Mouse (Mus musculus) cerebellum, adult 18-20 months (tissue): ENCODE measurements around the gene Atf2.
"Not testable (repeated sequence)": the region's sequence is repeated elsewhere in the genome, so short reads cannot be mapped to it uniquely, and the experiment has no call there.

Experiments used
- DNase-seq, 2 experiments: peaks; one replicate each; pipeline ENCODE4 v3.0.0; 2021

Atf2 gene

DNA sequence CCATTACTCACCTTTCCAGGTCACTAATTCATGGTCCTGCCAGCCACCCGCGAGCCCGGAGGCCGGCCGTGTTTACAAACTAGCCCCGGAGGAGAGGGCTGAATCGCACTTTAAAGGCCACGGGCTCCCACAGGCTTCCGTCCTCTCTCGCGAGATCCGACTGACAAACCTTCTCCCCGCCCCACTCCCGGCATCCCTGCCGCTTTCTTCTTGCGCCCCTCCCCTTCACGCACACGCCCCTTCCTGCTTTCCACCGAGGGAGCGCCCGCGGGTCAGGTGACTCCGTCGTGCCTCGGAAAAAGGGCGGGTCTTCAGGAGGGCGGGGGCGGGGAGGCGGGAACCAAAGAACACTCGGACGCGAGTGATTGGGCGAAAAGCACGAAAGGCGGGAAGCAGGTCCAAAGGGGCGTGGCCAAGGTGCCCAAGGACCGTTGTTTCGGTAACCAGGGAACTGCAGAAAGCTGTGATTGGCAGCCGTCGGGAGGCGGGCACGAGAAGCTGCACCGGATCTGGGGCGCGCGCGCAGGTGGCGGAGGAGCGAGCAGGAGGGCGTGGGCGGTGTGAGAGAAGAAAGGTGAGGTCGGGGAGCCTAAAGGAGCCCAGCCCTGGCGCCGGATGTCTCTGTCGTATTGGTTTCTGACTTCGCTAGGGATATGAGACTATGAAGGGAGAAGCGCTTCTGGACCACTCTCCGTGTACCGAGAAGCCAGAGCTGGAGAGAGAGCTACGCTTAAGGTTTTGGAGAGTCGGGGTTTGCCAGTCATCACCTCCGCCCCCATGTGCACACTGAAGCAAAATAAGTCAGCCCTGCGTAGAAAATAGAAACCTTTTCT lies at the start of gene Atf2:
Atf2 (minus strand) TSS at position 176 of the 833 bp plus-strand sequence.
- peak; percentile 99 to 100 for DNase-seq

DNA sequence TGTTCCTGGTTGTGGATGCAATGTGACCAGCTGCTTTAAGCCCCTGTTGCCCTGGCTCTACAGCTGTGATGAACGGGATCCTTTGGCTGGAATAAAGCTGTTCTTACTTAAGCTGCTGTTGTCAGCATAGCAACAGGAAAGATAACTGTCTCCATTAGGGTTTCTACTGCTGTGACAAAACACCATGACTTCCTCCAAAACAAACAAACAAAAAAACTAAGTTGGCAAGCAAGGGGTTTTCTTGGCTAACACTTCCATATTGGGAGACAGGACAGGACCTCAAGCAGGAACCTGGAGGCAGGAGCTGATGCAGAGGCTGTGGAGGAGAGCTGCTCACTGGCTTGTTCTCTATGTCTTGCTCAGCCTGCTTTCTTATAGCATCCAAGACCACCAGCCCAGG lies 48.8 kb upstream of the Atf2 start:
- no peak for DNase-seq

DNA sequence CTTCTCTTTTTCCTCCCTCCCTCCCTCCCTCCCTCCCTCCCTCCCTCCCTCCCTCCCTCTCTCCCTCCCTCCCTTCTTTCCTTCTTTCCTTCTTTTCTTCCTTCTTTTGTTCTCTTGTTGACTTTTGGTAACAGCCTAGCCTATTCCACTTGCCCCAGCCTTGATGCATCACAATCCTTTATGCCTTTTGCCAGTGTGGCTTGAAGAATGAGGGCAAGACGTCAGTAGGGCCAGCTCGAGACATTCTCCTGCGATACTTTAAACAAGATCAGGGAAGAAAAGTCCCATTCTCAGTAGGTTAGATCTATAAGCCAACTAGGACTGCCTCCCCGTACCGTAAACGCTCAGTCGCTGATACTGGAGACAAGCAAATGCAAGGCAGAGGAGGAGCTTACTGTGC lies 48.0 kb upstream of the Atf2 start:
- DNase-seq, result no peak

DNA sequence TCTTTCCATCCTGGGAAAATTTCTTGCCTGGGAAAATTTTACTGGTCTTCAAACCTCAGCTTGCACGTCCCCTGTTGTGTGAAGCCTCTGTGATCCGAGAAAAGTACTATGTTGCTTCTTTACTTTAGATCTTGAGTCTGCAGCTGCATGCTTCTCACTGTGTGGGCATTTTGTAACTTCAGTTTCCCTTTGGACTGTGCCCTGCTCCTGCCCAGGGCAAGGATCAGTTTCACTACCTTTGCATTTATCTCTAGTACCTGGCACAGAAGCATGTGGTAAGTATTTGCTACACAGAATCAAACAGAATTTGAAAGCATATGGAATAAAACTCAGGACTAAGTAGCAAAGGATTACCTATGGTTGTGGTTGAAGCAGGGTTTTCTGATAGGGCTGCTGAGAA lies 46.5 kb upstream of the Atf2 start:
- no peak for DNase-seq

DNA sequence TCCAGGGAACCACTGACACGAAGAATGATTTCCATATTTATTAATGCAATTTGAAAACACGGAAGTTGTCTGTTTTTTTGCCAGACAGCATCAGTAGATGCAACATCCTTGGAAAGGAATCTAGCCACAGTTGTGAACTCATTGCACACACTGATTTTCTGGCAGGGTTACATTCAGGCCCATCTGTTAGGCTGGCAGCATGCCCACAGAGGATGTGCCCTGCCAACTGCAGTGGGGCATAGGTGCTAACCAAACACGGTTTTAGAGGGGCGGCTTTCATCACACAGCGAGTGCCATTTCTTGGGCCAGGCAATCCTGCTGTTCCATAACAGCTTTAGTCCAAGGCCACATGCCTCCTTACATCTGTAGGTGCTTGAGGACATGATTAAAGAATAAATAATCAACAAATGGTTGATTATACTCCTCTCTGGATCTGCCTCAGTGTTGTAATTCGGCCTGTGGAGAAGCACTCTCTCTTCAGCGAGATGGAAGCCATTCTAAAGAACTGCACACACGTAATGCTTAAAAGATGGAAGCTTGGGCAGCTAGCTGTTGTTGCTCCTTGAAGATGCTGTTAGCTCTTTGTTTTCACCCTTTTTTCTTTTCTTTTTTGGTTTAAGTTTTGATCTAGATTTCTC lies 40.4 kb upstream of the Atf2 start:
- peak; percentile 85 to 94 for DNase-seq

DNA sequence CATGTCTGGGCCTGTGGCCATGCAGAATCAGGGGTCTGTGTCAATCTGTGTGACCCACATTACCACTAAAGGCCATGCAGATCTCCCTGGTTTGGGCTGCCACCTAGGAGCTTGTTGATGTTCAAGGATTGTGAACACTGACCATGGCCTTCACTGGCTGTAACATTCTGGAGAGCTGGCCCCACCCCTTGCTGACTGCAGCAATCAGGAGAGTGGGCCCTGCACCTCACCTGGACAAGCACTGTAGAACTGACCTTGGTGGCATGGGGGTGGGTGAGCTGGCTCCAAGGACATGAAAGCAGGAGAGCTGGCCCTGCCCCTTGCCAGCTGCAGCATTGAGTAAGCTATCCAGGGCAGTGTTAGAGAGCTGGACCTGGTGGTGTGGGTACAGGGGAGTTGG lies 35.3 kb upstream of the Atf2 start:
- no peak for DNase-seq

DNA sequence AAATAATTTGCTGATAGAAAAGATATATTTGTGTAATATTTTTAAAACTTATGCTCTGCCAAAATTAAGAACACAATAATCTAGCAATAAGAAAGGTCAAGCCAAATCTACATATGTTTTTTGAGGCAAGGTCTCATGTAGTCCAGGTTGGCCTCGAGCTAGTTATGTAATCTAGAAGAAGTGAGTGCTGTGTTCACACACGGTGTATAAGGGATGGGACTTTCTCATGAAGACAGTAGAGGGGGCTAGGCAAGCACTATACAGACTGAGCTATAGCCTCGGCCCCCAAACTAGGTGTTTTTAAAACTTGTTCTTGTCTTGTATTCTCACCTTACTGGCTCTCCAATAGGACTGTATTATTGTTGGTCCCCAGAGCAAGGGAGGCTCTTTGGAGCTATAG lies 33.1 kb upstream of the Atf2 start:
- no peak for DNase-seq

DNA sequence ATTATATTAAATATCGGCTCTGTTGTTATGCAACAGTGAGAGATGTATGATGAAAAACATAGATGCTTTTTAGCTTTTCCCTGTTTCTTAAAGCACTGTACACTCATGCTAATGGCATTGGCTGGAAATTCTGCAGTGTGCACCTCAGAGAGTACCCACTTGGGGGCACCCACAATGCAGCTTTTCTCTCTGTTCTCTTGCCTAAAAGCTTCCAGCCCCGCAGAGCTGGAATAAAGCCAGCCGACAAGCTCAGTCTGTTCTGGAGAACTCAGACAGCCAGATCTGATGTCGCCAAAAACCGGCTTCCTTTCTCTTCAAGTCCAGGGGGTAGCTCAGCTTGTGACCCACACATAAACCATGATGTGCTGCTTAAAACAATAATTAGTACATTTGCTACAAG lies 32.6 kb upstream of the Atf2 start:
- DNase-seq, result peak; percentile 92 to 95

DNA sequence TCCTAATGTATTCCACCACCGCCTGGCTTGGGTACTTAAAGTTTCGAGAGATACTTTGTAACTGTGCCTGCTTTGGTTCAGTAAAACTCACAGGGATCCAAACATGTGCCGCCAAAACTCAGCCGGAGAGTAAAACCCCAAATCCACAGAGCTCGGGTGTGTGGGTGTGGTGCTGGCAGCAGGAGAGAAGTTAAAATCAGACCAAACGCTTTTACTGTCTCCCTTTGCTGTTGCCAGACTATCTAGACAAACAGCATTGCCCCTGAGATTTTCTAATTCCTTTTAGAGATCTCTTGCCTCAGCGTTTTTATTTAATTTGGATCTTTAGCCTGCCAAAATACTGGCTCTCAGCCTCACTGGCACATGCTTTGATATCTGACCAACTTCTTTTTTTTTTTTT lies 27.2 kb upstream of the Atf2 start:
- no peak for DNase-seq

DNA sequence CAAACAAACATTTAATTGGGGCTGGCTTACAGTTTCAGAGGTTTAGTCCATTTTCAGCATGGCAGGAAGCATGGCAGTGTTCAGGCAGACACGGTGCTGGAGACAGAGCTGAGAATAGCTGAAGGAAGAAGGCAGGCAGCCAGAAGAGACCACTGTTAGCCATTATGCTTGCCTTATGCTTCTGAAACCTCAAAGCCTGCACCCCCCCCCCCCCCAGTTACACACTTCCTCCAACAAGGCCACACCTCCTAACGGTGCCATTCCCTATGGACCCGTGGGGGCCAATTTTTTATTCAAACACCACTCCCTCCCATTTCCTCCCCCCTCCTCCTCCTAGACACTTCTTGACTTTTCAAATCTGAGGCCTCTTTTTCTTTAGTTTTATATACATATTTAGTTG lies 19.8 kb upstream of the Atf2 start:
- DNase-seq, result no peak

DNA sequence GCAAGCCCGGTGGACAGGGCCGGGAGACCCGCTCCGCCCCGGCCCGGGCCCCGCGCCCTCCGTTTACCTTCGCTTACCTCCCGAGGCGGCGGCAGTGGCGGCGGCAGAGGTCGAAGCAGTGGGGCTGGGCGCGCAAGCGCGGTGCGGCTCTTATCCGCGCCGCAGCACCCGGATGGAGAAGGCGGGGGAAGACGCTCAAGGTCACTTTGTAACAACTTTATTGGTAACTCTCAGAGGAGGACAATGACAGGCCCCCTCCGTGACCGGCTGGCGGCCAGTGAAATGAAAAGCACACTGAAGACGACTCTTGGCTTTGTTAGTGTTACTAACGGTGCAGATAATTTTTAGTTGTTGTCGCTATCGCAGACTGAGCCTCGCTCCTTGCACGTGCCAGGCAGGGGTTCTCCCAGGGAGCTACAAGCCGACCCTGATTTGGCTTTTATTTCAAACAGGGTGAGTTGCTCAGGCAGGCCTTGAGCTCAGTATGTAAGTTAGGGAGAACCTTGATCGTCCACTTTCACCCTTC lies 18.8 kb upstream of the Atf2 start, which contains the start of gene Atp5g3:
Atp5g3 (minus strand) TSS at position 152 of the 526 bp plus-strand sequence.
- DNase-seq, result peak; percentile 92 to 95

DNA sequence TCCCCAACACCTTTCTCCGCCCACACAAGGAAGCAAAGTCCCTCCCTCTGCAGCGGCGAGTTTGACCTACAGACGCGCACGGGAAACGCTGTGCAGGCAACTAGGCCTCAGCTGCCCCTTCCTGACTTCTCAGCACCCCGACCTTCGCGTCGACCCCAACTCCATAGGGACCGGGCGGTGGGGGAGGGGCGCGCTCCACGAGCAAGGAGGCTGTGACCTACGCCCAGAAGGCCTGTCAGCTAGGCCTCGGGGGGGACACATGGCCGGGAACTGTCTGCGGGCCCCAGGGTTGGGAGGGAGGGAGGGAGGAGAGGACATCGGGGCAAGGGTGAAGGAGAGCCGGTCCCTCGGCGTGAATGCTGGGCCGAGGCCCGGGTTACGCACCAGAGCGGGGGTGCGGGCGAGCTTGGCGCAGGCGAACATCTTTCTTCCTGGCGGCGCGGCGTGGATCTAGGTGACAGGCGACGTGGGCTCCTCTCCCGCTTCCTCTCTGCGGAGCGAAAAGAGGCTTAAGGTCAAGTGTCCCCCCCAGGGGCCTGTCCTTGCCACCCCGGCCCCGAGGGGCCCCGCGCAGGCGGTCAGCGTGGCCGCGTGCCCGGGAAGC lies 18.2 kb upstream of the Atf2 start:
- peak; percentile 55 to 66 for DNase-seq

DNA sequence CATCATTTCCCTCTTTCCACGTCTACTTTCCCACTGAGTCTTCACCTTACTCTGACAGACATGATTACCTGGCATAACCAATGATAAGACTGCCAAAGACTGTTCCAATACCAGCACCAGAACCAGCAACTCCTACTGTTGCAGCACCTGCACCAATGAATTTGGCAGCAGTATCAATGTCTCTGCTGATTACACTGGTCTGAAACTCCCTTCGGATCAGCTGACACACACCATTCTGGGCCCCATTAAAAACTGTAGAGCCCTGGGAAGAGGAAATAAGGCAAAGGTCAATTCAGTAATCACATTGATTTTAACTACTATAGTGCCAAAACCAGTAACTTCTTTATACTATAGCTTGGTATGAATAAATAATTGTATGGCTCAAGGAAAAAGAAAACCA lies 16.7 kb upstream of the Atf2 start:
- no peak for DNase-seq

DNA sequence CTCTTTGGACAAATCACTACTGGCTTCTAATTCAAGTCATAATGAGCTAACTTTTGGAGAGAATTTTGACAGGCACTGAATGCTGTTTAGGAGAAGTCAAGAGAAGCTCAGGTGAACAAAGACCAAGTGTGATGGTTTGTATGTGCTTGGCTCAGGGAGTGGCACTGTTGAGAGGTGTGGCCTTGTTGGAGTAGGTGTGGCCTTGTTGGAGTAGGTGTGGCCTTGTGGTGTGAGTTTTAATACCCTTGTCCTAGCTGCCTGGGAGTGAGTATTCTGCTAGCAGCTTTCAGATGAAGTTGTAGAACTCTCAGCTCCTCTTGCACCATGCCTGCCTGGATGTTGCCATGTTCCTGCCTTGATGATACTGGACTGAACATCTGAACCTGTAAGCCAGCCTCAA lies 12.2 kb upstream of the Atf2 start:
- not testable (repeated sequence) for DNase-seq

DNA sequence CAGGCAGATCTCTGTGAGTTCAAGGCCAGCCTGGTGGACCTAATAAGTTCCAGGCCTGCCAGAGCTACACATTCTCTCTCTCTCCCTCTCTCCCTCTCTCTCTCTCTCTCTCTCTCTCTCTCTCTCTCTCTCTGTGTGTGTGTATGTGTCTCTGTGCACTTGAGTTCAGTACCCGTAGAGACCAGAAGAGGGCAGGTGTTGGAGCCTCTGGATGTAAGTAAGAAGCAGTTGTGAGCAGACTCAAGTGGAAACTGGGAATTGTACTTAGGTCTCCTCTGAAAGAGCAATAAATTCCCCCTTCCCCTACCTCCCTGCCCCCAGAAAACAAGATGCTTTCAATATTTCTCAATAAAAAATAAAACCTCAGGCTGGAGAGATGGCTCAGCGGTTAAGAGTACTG lies 11.1 kb upstream of the Atf2 start:
- no peak for DNase-seq

DNA sequence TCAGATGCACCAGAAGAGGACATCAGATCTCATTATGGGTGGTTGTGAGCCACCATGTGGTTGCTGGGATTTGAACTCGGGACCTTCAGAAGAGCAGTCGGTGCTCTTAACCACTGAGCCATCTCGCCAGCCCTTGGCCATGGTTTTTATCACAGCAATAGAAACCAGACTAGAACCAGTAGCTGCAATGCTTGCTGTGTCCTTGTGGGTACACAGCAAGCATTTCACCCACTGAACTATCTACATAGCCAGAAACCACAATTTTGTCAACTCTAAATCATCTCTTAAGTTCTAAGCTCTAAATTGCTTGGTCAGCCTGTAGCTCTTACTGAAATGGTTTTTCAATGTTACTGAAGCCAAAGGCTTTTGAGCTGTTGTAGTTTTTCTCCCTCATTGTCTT lies 9.9 kb upstream of the Atf2 start:
- not testable (repeated sequence) for DNase-seq

DNA sequence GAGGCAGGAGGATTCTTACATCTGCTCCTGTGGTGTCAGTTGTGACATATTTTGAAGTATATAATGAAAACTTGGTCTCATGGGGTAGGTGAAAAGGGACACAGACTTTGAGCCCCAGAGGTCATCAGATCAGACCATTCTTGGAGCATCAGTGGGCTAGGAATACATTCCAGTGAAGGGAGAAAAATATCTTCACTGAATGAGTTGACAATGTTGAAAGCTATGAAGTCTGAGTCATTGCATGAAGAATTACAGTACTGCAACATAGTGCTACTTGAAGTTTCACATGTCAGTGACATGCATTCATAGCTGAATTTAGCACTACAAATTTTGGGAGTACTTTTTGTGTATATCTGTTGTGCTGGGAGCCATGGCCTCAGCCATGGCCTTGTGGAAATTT lies 8.7 kb upstream of the Atf2 start:
- DNase-seq, result no peak

DNA sequence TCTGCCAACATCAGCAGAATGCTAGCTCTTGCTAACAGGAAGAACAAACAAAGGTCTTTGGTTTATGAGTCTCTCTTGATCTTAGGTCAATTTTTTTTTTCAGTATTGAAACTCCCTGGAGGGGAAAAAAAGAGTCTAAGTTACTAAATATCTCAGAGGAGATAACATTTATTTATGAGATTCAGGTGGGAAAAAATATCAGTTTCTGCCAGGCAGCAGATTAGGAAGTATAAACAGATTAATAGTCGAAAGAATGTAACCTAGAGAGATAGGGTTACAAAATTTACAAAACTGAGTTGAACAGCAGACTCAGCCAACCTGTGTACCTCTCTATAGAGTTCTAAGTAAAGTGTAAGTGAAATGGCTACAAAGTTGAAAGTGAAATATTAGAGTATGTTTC lies 7.9 kb upstream of the Atf2 start:
- DNase-seq, result no peak

DNA sequence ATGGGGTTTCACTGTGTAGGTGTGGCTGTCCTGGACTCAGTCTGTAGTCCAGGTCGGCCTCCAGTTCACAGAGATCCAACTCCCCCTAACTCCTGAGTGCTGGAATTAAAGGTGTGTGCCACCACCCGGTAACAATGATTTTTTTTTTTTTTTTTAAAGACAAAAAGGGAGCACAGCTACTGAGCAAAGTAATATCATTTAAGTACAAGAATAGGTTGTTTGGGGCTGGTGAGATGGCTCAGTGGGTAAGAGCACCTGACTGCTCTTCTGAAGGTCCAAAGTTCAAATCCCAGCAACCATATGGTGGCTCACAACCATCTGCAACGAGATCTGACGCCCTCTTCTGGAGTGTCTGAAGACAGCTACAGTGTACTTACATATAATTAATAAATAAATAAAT lies 4.5 kb upstream of the Atf2 start:
- DNase-seq, result not testable (repeated sequence)

DNA sequence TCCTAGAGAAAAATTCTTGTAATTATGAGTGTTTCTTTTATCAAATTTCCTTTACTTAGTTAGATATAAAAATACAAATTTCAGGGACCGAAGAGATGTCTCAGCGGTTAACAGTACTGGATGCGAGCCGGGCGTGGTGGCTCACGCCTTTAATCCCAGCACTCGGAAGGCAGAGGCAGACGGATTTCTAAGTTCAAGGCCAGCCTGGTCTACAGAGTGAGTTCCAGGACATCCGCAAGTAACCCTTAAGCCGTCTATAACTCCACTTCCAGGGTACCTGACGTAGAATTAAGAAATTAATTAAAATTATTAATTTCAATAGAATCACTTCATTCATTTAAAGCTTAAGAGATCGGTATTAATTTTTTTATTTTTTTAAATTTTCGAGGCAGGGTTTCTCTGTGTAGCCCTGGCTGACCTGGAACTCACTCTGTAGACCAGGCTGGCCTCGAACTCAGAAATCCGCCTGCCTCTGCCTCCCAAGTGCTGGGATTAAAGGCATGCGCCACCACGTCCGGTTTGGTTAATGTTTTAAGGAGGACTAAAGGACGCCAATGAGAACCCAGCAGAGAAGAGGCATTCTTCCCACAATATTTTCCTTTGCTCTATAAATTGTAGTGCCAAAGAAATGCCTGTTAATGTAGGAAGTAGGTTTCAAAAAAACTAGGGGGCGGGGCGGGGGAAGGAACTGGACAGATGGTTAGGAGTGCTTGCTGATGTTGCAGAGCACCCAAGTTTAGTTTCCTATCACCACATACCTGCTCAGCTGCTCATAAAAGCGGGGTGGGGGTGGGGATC lies 1.2 kb upstream of the Atf2 start:
- DNase-seq, result peak in 1 of 2 experiments; percentile 31

DNA sequence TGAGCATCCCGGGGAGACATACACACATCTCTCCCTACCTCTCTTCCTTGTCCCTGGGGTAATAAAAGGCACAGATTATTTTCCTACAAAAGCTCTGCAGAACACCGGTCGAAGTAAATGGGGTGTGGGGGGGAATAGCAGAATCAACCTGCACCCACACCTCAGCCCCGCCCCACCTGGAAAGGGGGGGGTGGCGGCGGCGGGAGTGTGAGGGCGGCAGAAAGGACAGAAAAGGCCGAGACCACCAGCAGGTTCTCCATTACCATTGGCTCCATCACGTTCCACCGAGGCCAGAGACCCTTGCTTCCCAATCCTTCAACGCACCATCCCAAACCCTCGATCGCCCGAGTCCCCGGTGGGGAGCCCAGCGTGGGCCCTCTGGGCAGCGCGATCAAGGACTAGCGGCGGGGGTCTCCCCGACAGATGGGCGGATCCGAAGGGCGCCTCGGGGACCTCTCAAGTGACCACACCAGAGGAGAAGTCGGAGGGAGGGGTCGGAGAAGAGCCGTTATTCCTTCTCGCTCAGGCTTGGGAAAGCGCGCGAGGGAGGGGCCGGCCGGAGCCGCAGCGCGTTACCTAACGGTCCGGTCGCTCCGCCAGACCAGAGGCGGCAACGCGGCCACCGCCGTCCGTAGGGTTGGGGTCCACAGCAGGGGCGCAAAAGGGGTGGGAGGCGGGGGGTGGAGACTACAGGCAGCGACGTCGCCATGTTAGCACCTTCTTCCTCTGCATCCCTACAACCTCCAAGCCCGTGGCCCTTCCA lies 557 bp downstream of the Atf2 start:
- DNase-seq, result peak in 1 of 2 experiments; percentile 64

DNA sequence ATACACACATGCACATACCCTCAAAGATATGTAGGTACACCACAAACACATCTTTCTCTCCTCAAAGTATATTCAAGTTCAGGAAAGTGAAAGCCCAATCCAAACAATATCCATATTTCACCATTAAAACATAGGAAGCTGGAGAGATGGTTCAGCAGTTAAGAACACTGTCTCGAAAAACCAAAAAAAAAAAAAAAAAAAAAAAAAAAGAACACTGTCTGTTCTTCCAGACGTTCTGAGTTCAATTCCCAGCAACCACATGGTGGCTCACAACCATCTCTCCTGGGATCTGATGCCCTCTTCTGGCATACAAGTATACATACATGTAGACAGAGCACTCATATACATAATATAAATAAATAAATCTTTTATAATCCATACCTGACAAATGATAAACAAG lies 6.4 kb downstream of the Atf2 start:
- DNase-seq, result no peak
